Mouse (Mus musculus): ENCODE measurements around the gene Fgf18. TPM values are rescaled to one million over a fixed set of nuclear protein-coding genes. Genes with fewer than 3 reads are reported as not detected.

Gene Fgf18
- polyA plus RNA-seq (2014; fragmentation: Nextera tagmentation; extraction: Ambion mirVana): 3.9 and 4.8 TPM in 2 replicates

DNA sequence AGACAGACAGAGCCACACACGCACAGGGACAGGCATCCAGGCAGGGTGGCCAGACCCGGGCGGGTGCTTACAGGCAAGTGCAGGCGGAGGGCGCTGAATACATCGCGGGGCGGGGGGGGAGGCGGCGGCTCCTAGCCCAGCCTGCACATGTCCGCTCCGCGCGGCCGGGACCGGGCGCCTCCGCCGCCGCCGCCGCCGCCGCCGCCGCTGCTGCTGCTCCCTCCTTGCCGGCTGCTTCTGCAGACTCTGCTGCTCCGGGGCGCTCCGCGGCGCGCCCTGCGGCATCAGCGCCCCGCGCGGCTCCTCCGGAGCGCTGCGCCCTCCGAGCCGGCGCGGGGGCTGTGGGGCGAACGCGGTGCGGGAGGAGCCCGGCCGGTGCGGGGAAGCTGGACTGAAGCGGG is at the start of gene Fgf18:
Gene Fgf18, minus strand, starts transcription at position 230 of the 401 bp plus-strand sequence.
- H3K4me2 ChIP-seq (ENCODE audit: low read length): peak within 1 kb of the TSS; percentile 89
- peaks cover 16% of the 10 kb centered on the region for H3K4me1 ChIP-seq (ENCODE audit: control insufficient read depth, insufficient read depth, low read length)
- whole genome bisulfite sequencing: 1% methylated on average over 28 of the region's 53 CpGs
- peaks cover 31% of the 10 kb centered on the region for H3K36me3 ChIP-seq (ENCODE audit: control insufficient read depth, insufficient read depth, low read length)
- ATAC-seq (peak; percentile 55), DNase-seq (ENCODE audit: low spot score) (peak; percentile 68)
- peak within 1 kb of the TSS; percentile 62 for H3K4me3 ChIP-seq (ENCODE audit: low read depth, low read length)
- H3K9me3 ChIP-seq (replicated peaks; ENCODE audit: control insufficient read depth, low read length): no peaks in the 10 kb centered on the region
- peak within 1 kb of the TSS; percentile 63 for H3K27ac ChIP-seq (ENCODE audit: low read depth, low read length)
- 0 out of 2 replicates have a peak, but pooled peaks cover 12% of the 10 kb centered on the region for H3K27me3 ChIP-seq (replicated peaks; ENCODE audit: control insufficient read depth, insufficient read depth, low read length)
- H3K9ac ChIP-seq (ENCODE audit: low read length): peak within 1 kb of the TSS; percentile 73

DNA sequence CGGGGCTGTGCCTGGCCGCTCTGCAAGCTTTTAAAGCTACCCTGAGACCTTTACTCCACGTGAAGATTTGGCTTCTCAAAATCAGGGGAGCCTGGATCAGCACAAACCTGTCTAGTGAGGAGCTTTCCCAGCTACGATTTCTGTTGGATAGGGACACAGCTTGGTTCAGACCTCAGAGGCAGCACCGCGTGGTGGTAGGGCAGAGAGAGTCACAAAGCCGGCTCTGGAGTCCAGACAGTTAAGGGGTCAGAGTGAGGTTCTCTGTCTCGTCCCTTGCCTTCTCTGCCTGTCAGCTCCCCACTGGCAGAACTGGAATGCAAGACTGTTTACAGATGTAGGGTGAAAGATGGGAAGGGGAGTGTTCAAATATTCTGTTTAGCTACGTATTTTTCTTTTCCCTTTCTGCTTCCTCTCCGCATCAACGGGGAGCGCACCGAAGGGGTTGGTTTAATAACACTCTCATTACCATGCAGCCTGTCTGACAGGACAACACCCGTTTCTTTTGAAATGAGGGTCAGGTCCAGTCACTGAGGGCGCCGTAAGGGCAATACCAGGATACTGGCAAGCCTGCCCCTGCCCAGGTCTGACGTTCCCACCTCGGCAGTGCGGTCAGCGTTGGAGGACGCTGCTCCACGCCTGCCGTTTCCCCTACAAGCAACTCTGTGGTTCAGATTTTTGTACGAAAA is 49.4 kb upstream of the Fgf18 start:
- DNase-seq (ENCODE audit: low spot score) (no peak), ATAC-seq (no peak)
- Histone ChIP-seq H3K4me3 (ENCODE audit: low read depth, low read length) (no peak overlapping the region), H3K4me2 (ENCODE audit: low read length) (no peak overlapping the region), H3K9ac (ENCODE audit: low read length) (no peak overlapping the region), H3K27ac (ENCODE audit: low read depth, low read length) (no peak overlapping the region), H3K36me3 (ENCODE audit: control insufficient read depth, insufficient read depth, low read length) (no peaks in the 10 kb centered on the region), H3K9me3 (replicated peaks; ENCODE audit: control insufficient read depth, low read length) (no peaks in the 10 kb centered on the region; the same call in 1 of the 2 replicates), H3K4me1 (ENCODE audit: control insufficient read depth, insufficient read depth, low read length) (peaks cover 7% of the 10 kb centered on the region; the same call in 1 of the 2 replicates), H3K27me3 (replicated peaks; ENCODE audit: control insufficient read depth, insufficient read depth, low read length) (peaks cover 75% of the 10 kb centered on the region)
- 6% methylated on average over 24 of the region's 24 CpGs for WGBS

DNA sequence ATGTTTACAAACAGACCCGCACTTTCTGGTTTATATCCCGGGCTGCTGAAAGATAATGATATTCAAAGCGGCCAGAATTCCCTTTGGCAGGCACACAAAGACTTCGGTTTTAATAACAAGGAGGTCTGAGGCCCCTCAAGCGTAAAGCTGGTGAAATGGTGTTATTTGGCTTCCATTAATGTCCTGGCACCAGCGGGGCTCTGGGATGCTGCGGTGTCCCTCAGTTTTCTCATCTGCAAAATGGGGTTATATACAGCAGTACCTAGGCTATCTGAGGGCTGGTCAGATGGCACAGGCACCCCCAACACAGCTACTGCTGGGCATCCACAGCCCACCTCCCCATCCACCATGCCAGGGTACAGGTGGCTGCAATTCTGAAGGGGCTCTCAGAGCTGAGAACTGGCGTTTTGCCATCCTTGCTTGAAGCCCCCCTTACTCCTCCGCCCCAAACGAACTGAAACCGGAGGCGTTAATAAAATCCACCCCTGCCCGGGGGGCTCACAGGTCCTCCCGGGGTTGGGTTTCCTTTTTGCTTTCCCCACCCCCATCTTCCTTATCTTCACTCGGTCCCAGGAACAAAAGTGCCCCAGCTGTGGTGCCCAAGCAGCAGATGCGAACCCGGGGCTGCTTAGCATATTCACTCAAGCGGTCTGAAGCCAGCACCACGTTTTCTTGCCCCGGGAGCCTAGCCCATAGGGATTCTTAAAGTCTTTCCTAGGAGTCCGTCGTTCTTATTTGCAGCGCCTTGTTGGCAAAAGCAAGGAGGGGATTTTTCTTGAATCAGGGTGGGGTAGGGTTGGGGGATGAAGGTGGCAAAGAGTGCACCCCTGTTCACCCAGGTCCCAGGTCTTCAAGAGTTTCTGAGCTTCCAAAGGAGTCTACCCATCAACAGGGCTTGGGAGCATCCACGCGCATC is 48.6 kb upstream of the Fgf18 start:
- ATAC-seq (0 out of 2 replicates have a peak, but pooled peaks have one; percentile 21), DNase-seq (ENCODE audit: low spot score) (no peak)
- no peak overlapping the region for H3K27ac ChIP-seq (ENCODE audit: low read depth, low read length)

DNA sequence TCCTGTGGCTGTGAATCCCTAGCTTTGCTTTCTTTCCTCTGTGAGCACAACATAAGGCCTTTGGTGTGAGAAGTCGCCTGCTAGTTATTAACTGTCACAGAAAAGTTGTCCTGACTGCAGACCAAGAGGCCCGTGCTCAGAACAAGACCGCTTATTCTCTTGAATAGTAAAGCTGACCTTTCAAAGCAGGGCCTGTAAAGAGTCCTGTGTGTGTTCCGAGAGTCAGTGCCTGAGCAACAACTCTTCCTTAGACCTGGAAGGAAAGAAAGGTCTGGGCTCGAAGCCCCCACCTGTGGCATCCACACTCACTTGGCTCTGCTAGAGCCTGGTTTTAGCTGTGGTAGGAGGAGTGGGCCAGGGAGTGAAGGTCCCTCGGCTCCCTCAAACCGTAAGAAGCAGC is 47.9 kb upstream of the Fgf18 start:
- 10% methylated on average over 7 of the region's 7 CpGs for WGBS
- Histone ChIP-seq H3K9ac (ENCODE audit: low read length) (no peak overlapping the region), H3K4me1 (ENCODE audit: control insufficient read depth, insufficient read depth, low read length) (no peaks in the 10 kb centered on the region), H3K4me3 (ENCODE audit: low read depth, low read length) (no peak overlapping the region), H3K27ac (ENCODE audit: low read depth, low read length) (no peak overlapping the region), H3K9me3 (replicated peaks; ENCODE audit: control insufficient read depth, low read length) (no peaks in the 10 kb centered on the region; the same call in 1 of the 2 replicates), H3K4me2 (ENCODE audit: low read length) (no peak overlapping the region), H3K27me3 (replicated peaks; ENCODE audit: control insufficient read depth, insufficient read depth, low read length) (peaks cover 67% of the 10 kb centered on the region), H3K36me3 (ENCODE audit: control insufficient read depth, insufficient read depth, low read length) (no peaks in the 10 kb centered on the region)
- DNase-seq (ENCODE audit: low spot score): no peak
- ATAC-seq: 0 out of 2 replicates have a peak, but pooled peaks have one; percentile 24

More for the DNA sequence above, 48.6 kb upstream of the Fgf18 start:
- H3K36me3 ChIP-seq (ENCODE audit: control insufficient read depth, insufficient read depth, low read length): no peaks in the 10 kb centered on the region
- H3K9me3 ChIP-seq (replicated peaks; ENCODE audit: control insufficient read depth, low read length): no peaks in the 10 kb centered on the region; the same call in 1 of the 2 replicates
- no peak overlapping the region for H3K4me3 ChIP-seq (ENCODE audit: low read depth, low read length)
- no peak overlapping the region for H3K4me2 ChIP-seq (ENCODE audit: low read length)
- H3K4me1 ChIP-seq (ENCODE audit: control insufficient read depth, insufficient read depth, low read length): peaks cover 2% of the 10 kb centered on the region; the same call in 1 of the 2 replicates
- no peak overlapping the region for H3K9ac ChIP-seq (ENCODE audit: low read length)
- WGBS: 1% methylated on average over 25 of the region's 25 CpGs
- H3K27me3 ChIP-seq (replicated peaks; ENCODE audit: control insufficient read depth, insufficient read depth, low read length): peaks cover 71% of the 10 kb centered on the region

DNA sequence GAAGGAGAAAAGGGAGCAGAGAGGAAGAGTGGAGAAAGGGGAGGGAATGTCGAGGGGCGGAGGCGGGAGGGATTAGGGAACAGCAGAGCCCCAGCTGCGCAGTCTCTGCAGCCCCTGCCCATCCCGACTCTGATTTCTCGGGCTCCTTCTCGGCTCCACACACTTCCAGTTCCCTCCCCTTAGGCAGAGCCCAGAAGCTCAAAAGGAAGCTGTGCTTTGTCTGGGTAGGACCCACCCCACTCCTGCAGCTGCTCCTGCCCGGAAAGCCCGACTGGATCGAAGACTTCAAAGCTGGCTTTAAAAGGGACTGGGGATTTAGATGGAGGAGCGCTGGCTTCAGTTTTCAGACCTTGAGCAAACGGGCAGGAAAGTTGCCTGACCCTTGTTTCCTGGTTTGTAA is 46.5 kb upstream of the Fgf18 start:
- DNase-seq (ENCODE audit: low spot score): no peak
- no peak overlapping the region for H3K4me3 ChIP-seq (ENCODE audit: low read depth, low read length)
- no peak for ATAC-seq

DNA sequence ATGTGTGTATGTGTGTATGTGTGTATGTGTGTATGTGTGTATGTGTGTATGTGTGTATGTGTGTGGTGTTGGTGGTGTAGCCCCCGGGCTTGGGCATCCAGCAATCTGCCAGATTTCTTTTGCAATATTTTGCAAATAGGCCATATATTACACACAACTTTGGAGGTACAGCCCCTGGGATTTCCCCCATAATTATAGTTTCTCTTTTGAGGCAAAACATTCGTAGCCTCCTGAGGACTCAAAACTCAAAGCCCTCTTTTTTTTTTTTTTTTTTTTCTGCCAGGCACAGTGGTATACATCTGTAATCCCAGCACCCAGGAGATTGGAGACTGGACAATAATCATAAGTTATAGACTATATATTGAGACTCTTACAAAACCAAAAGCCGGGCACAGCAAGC is 34.6 kb upstream of the Fgf18 start:
- H3K27ac ChIP-seq (ENCODE audit: low read depth, low read length): no peak overlapping the region
- no peak overlapping the region for H3K4me2 ChIP-seq (ENCODE audit: low read length)
- H3K9me3 ChIP-seq (replicated peaks; ENCODE audit: control insufficient read depth, low read length): no peaks in the 10 kb centered on the region
- ATAC-seq (no peak), DNase-seq (ENCODE audit: low spot score) (no peak)
- no peaks in the 10 kb centered on the region for H3K36me3 ChIP-seq (ENCODE audit: control insufficient read depth, insufficient read depth, low read length)
- H3K4me3 ChIP-seq (ENCODE audit: low read depth, low read length): no peak overlapping the region
- WGBS: 71% methylated on average over 3 of the region's 3 CpGs
- no peak overlapping the region for H3K9ac ChIP-seq (ENCODE audit: low read length)
- H3K27me3 ChIP-seq (replicated peaks; ENCODE audit: control insufficient read depth, insufficient read depth, low read length): peaks cover 21% of the 10 kb centered on the region; the same call in 1 of the 2 replicates
- H3K4me1 ChIP-seq (ENCODE audit: control insufficient read depth, insufficient read depth, low read length): peaks cover 9% of the 10 kb centered on the region; the same call in 1 of the 2 replicates

More for the DNA sequence above, 46.5 kb upstream of the Fgf18 start:
- Histone ChIP-seq H3K27me3 (replicated peaks; ENCODE audit: control insufficient read depth, insufficient read depth, low read length) (peaks cover 60% of the 10 kb centered on the region), H3K9ac (ENCODE audit: low read length) (no peak overlapping the region), H3K27ac (ENCODE audit: low read depth, low read length) (no peak overlapping the region), H3K4me2 (ENCODE audit: low read length) (no peak overlapping the region), H3K36me3 (ENCODE audit: control insufficient read depth, insufficient read depth, low read length) (no peaks in the 10 kb centered on the region), H3K4me1 (ENCODE audit: control insufficient read depth, insufficient read depth, low read length) (no peaks in the 10 kb centered on the region), H3K9me3 (replicated peaks; ENCODE audit: control insufficient read depth, low read length) (no peaks in the 10 kb centered on the region; the same call in 1 of the 2 replicates)
- WGBS: under 1% methylated on average over 12 of the region's 12 CpGs

DNA sequence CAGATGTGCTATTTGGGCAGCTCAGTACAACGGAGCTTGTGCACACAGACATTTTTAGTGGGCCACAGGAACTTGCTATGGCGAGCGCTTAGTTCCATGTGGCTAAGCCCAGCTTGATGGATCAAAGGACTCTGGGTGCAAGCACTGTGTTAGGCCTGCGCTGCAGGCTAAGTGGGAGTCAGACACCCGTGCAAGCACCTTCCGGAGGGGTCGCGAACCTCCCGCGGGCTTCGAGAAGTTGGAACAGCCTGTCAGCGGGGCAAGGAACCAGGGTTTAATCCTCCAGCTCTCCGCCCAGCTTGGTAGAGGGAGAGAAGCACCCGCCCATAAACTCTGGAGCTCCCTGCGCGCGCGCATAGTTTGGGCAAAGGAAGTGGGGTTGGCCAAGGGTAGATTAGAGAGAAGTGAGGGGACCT is 33.5 kb upstream of the Fgf18 start:
- no peaks in the 10 kb centered on the region for H3K36me3 ChIP-seq (ENCODE audit: control insufficient read depth, insufficient read depth, low read length)
- ATAC-seq: peak; percentile 23; the same call in 1 of the 2 replicates
- H3K9me3 ChIP-seq (replicated peaks; ENCODE audit: control insufficient read depth, low read length): no peaks in the 10 kb centered on the region
- no peak overlapping the region for H3K4me3 ChIP-seq (ENCODE audit: low read depth, low read length)
- 3% methylated on average over 17 of the region's 18 CpGs for WGBS
- DNase-seq (ENCODE audit: low spot score): no peak
- peaks cover 9% of the 10 kb centered on the region; the same call in 1 of the 2 replicates for H3K4me1 ChIP-seq (ENCODE audit: control insufficient read depth, insufficient read depth, low read length)
- H3K4me2 ChIP-seq (ENCODE audit: low read length): peak overlapping the region; percentile 39
- no peak overlapping the region for H3K9ac ChIP-seq (ENCODE audit: low read length)
- H3K27me3 ChIP-seq (replicated peaks; ENCODE audit: control insufficient read depth, insufficient read depth, low read length): peaks cover 21% of the 10 kb centered on the region
- no peak overlapping the region for H3K27ac ChIP-seq (ENCODE audit: low read depth, low read length)

DNA sequence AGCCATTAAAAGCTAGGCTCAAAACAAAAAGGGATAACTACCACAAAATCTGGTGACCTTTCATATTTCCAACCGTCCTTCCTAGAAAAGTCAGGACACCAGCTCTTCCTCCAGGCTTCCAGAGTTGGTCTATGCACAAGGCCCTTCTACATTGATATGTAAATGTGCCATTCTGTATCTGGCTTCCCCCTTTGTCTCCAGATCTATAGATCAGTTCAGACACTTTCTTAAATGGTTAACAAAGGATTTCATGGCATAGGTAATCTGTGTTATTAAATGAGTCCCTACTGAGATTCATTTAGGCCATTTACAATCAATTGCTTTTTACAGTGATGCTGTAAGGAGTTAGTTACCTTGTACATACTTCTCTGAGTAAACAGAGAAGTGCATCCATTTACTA is 32.6 kb upstream of the Fgf18 start:
- H3K9ac ChIP-seq (ENCODE audit: low read length): no peak overlapping the region
- H3K4me1 ChIP-seq (ENCODE audit: control insufficient read depth, insufficient read depth, low read length): peaks cover 9% of the 10 kb centered on the region; the same call in 1 of the 2 replicates
- peaks cover 21% of the 10 kb centered on the region for H3K27me3 ChIP-seq (replicated peaks; ENCODE audit: control insufficient read depth, insufficient read depth, low read length)
- ATAC-seq (no peak), DNase-seq (ENCODE audit: low spot score) (no peak)
- H3K4me2 ChIP-seq (ENCODE audit: low read length): no peak overlapping the region
- no peaks in the 10 kb centered on the region for H3K9me3 ChIP-seq (replicated peaks; ENCODE audit: control insufficient read depth, low read length)
- no peak overlapping the region for H3K4me3 ChIP-seq (ENCODE audit: low read depth, low read length)
- H3K27ac ChIP-seq (ENCODE audit: low read depth, low read length): no peak overlapping the region
- 6% methylated on average over 1 of the region's 1 CpGs for WGBS
- no peaks in the 10 kb centered on the region for H3K36me3 ChIP-seq (ENCODE audit: control insufficient read depth, insufficient read depth, low read length)
